Mouse (Mus musculus) left cerebral cortex, postnatal 36 days (tissue): ENCODE measurements around the gene Upk1a. TPM values are rescaled to one million over a fixed set of nuclear protein-coding genes. Genes with fewer than 3 reads are reported as not detected.

ENCODE experiments used
- DNase-seq, 2 experiments: peaks; one replicate each; pipeline ENCODE4 v3.0.0; 2021 to 2022; ENCODE audit warnings: low spot score in 2 of 2, mixed read lengths in 1 of 2
- intact Hi-C: fragments of 180-260 bp; cut with DNase I; formaldehyde crosslinking; loops from one replicate; pipeline ENCODE4 v1.15.1; 2025
- total RNA-seq, 2 experiments: library from RNA; stranded (reverse); gene quantifications; 2 replicates each; pipeline ENCODE4 v1.2.3; 2021

Upk1a gene
- total RNA-seq, 2 experiments from 2014 or later = 0.36 TPM; not detected in 1

- DNase-seq = no peak
- intact Hi-C loops = no loop called here
These were observed 4.8 kb downstream of the Upk1a start for GRCm38 (mm10) chr7:30607706-30608309.

- intact Hi-C loops = no loop called here
- DNase-seq = no peak
These were observed 7.7 kb downstream of the Upk1a start for GRCm38 (mm10) chr7:30604944-30605343.

- no peak for DNase-seq
- intact Hi-C loops = no loop called here
These were observed 8.2 kb downstream of the Upk1a start for GRCm38 (mm10) chr7:30604424-30604823.

GRCm38 (mm10) chr7:30602583-30602982 lies 10.1 kb downstream of the Upk1a start:
- DNase-seq = no peak
- intact Hi-C loops = no loop called here

GRCm38 (mm10) chr7:30600651-30601050 lies 12.0 kb downstream of the Upk1a start:
- intact Hi-C loops = no loop called here
- no peak for DNase-seq

- peak; percentile 87 for DNase-seq
- intact Hi-C loops = no loop called here
These were observed 12.7 kb downstream of the Upk1a start for GRCm38 (mm10) chr7:30599933-30600353.

GRCm38 (mm10) chr7:30598786-30599185 lies 13.9 kb downstream of the Upk1a start, which contains the start of gene Zbtb32:
Gene Zbtb32, minus strand, starts transcription at chr7:30598909.
- DNase-seq = no peak
- intact Hi-C loops = no loop called here

- intact Hi-C loops = no loop called here
- DNase-seq = no peak
These were observed 15.8 kb downstream of the Upk1a start for GRCm38 (mm10) chr7:30596811-30597210.

GRCm38 (mm10) chr7:30596093-30596492 lies 16.6 kb downstream of the Upk1a start:
- intact Hi-C loops = no loop called here

GRCm38 (mm10) chr7:30594510-30595024 lies 18.1 kb downstream of the Upk1a start:
- no peak for DNase-seq
- intact Hi-C loops = no loop called here

More at GRCm38 (mm10) chr7:30596093-30596492, 16.6 kb downstream of the Upk1a start:
- DNase-seq = no peak

- DNase-seq = no peak
- intact Hi-C loops = no loop called here
These were observed 18.8 kb downstream of the Upk1a start for GRCm38 (mm10) chr7:30593579-30594509.

GRCm38 (mm10) chr7:30592772-30593423 lies 19.7 kb downstream of the Upk1a start:
- intact Hi-C loops = no loop called here
- DNase-seq = no peak

GRCm38 (mm10) chr7:30591605-30591951 lies 21.1 kb downstream of the Upk1a start:
- DNase-seq = no peak
- intact Hi-C loops = no loop called here

- intact Hi-C loops = no loop called here
- no peak for DNase-seq
These were observed 21.6 kb downstream of the Upk1a start for GRCm38 (mm10) chr7:30590927-30591604.

GRCm38 (mm10) chr7:30589435-30590301 lies 23.0 kb downstream of the Upk1a start:
- DNase-seq = peak in 1 of 2 experiments; percentile 78
- intact Hi-C loops = loop anchor here (1.0 to 2.0 kb wide), 2 partner anchors 24 to 27 kb away; partner anchors contain the start of genes Gm49396, Psenen and U2af1l4

GRCm38 (mm10) chr7:30588676-30589434 lies 23.8 kb downstream of the Upk1a start, which contains the start of gene Kmt2b:
Gene Kmt2b, minus strand, starts transcription at chr7:30588726.
- DNase-seq = peak; percentile 98
- intact Hi-C loops = loop anchor here (1.0 to 2.0 kb wide), 2 partner anchors 24 to 26 kb away; partner anchors contain the start of genes Gm49396, Psenen and U2af1l4

- intact Hi-C loops = loop anchor here (2.0 kb wide), 1 partner anchor 25 kb away; the partner anchor contains the start of genes Gm49396, Psenen and U2af1l4
- peak in 1 of 2 experiments; percentile 64 for DNase-seq
These were observed 24.6 kb downstream of the Upk1a start for GRCm38 (mm10) chr7:30587842-30588667.
